Comparison of ENCODE assay signal across 33 mouse cellular contexts in genomic region chr2:120366501-120366900, GRCm38 (mm10). TPM values are rescaled to one million over a fixed set of nuclear protein-coding genes. Genes with fewer than 3 reads are reported as not detected.
"Had no signal": no experiment of that assay in that cellular context is flagged by ENCODE, and none has a peak within 500 bp of the region (broad histone marks: within the 10 kb centered on the region; RNA-seq: fewer than 3 reads in every experiment).

No protein-coding gene starts in this region.

- H3K27ac ChIP-seq: heart, adult 2 months; heart, embryonic 10.5 days; hindbrain, embryonic 10.5 days; hindbrain, embryonic 12.5 days; hindbrain, embryonic 14.5 days; kidney, embryonic 15.5 days; layer of hippocampus, adult 2 months; left cerebral cortex, adult 2 months; limb, embryonic 10.5 days; limb, embryonic 12.5 days; liver, embryonic 13.5 days; liver, embryonic 15.5 days had no signal

- H3K4me1 ChIP-seq: heart, embryonic 10.5 days; heart, embryonic 12.5 days; hindbrain, embryonic 10.5 days; hindbrain, embryonic 12.5 days; kidney, embryonic 15.5 days; limb, embryonic 10.5 days; limb, embryonic 12.5 days; liver, embryonic 13.5 days; liver, embryonic 15.5 days had no signal

- H3K9ac ChIP-seq: heart, embryonic 12.5 days; hindbrain, embryonic 12.5 days; hindbrain, embryonic 14.5 days; kidney, embryonic 15.5 days; limb, embryonic 12.5 days; liver, embryonic 13.5 days; liver, embryonic 15.5 days had no signal

- H3K4me2 ChIP-seq: heart, embryonic 12.5 days; hindbrain, embryonic 12.5 days; hindbrain, embryonic 14.5 days; kidney, embryonic 15.5 days; limb, embryonic 12.5 days; liver, embryonic 11.5 days; liver, embryonic 13.5 days; liver, embryonic 15.5 days had no signal

- H3K27me3 ChIP-seq: heart, embryonic 12.5 days; hindbrain, embryonic 12.5 days; kidney, embryonic 15.5 days; limb, embryonic 12.5 days; liver, embryonic 13.5 days; liver, embryonic 15.5 days had no signal

- H3K4me3 ChIP-seq: heart, adult 2 months; heart, embryonic 10.5 days; heart, embryonic 12.5 days; hindbrain, embryonic 10.5 days; hindbrain, embryonic 12.5 days; kidney, embryonic 15.5 days; layer of hippocampus, adult 2 months; left cerebral cortex, adult 2 months; limb, embryonic 10.5 days; limb, embryonic 12.5 days; liver, embryonic 13.5 days; liver, embryonic 15.5 days had no signal

- H3K9me3 ChIP-seq: heart, embryonic 10.5 days; heart, embryonic 12.5 days; hindbrain, embryonic 10.5 days; hindbrain, embryonic 12.5 days; kidney, embryonic 15.5 days; limb, embryonic 10.5 days; limb, embryonic 12.5 days; liver, embryonic 13.5 days; liver, embryonic 15.5 days had no signal

- ATAC-seq: hindbrain, embryonic 16.5 days; inflammation-experienced regulatory T-cells, adult 6 months had no signal

- DNase-seq: gastrocnemius, postnatal 14 days; gastrocnemius, postnatal 36 days; heart, adult 2 months; heart, postnatal 10 days; heart, postnatal 4 days; kidney, adult 11 months; kidney, adult 2 months; kidney, adult 9 months; kidney, postnatal 10 days; kidney, postnatal 25 days; kidney, postnatal 4 days; liver; liver, embryonic 13.5 days had no signal

RNA-seq across cellular contexts. Expression of gene Pla2g4f, which starts 52.5 kb away (rescaled TPM):
- total RNA-seq: gastrocnemius, postnatal 14 days; gastrocnemius, postnatal 36 days; granulocyte monocyte progenitor cell, adult 5-6 weeks; heart, adult 2 months; heart, postnatal 10 days; heart, postnatal 25 days; heart, postnatal 4 days; layer of hippocampus, adult 2 months; layer of hippocampus, postnatal 10 days; layer of hippocampus, postnatal 25 days; left cerebral cortex, adult 2 months; left cerebral cortex, postnatal 14 days; left cerebral cortex, postnatal 36 days had no signal
- polyA plus RNA-seq: heart, embryonic 12.5 days; hindbrain, embryonic 10.5 days; hindbrain, embryonic 14.5 days; hindbrain, embryonic 16.5 days; kidney, embryonic 15.5 days; limb, embryonic 10.5 days; liver, embryonic 13.5 days; liver, embryonic 15.5 days had no signal
